Mouse (Mus musculus) effector memory CD4-positive, alpha-beta T cell, adult 5 months (primary cell): ENCODE measurements around the gene Hyal5. TPM values are rescaled to one million over a fixed set of nuclear protein-coding genes. Genes with fewer than 3 reads are reported as not detected.

Experiments
- polyA plus RNA-seq: library from polyadenylated mRNA; unstranded; fragments of 100-300 nt; shearing (Covaris generic); gene quantifications from one replicate; pipeline ENCODE4 v1.2.1, GENCODE M21; 2017

The Hyal5 gene
- polyA plus RNA-seq = not detected

DNA sequence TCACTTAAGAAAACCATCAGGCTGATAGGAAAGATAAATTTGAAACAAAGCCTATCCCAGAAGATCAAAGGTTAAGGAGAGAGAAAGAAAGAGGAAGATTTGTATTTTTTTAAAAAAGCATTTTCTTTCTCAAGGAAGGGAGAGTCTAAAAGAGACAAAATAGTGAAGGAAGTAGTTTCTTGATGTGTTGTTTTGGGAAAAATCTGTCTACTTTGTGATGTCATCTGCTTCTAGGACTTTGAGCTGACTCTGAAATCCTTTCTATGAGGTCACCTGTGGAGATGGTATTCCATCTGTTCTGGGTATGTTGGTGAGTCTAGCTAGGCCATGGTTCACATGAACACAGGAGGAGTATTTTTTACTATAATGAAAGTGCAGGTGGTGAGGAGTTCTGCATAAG lies at the start of gene Hyal5:
Gene Hyal5, plus strand, starts transcription at position 301 of the 400 bp plus-strand sequence.

Other genes with a start within 250 kb of the Hyal5 start
- 46.9 TPM for gene Wasl, start 193.0 kb upstream of the Hyal5 start, polyA plus RNA-seq
- 0.17 TPM for gene Hyal6, start 124.8 kb upstream of the Hyal5 start, polyA plus RNA-seq
- gene Hyal4, start 109.7 kb upstream of the Hyal5 start, polyA plus RNA-seq = not detected
- not detected for gene Spam1, start 66.8 kb upstream of the Hyal5 start, polyA plus RNA-seq
- gene Tmem229a, start 98.3 kb downstream of the Hyal5 start, polyA plus RNA-seq = 0.07 TPM